Comparison of ENCODE assay signal across 14 mouse cellular contexts in the genomic region with DNA sequence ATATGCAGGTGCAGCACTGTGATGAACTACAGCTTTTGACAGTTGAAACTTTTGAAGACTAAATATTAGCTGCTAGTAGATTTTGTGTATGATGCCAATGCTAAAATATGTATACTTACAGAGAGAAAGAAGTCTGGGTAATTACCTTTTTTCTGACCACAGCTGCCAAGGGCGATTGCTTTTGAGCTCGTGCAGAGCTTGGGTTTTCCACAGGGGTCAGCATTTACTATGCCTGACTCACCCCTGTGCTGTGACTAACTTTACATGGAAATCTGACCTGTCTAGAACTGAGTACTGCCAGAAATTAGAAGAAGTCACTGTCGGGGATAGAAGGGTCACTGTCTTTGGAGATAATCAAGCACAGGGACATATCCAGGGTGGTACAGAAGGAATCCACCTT. TPM values are rescaled to one million over a fixed set of nuclear protein-coding genes. Genes with fewer than 3 reads are reported as not detected.
"Had no signal": no experiment of that assay in that cellular context is flagged by ENCODE, and none has a peak within 500 bp of the region (broad histone marks: within the 10 kb centered on the region; RNA-seq: fewer than 3 reads in every experiment).

No protein-coding gene starts in this region.

- H3K9me3 ChIP-seq: liver, embryonic 13.5 days; midbrain, embryonic 12.5 days; midbrain, embryonic 15.5 days; neural tube, embryonic 13.5 days had no signal

- H3K9ac ChIP-seq: liver, embryonic 13.5 days; midbrain, embryonic 12.5 days; midbrain, embryonic 15.5 days; neural tube, embryonic 13.5 days had no signal

- H3K27ac ChIP-seq: kidney, postnatal 0 days; layer of hippocampus, adult 2 months; liver, embryonic 13.5 days; macrophage; midbrain, embryonic 12.5 days; midbrain, embryonic 15.5 days; neural tube, embryonic 13.5 days had no signal

- DNase-seq: kidney, postnatal 25 days; layer of hippocampus, adult 9-11 months; liver, embryonic 13.5 days; lung, adult 2 months; lung, postnatal 14 days; thymus, adult 18-20 months; thymus, postnatal 36 days had no signal

- H3K36me3 ChIP-seq: liver, embryonic 13.5 days; midbrain, embryonic 12.5 days; midbrain, embryonic 15.5 days; neural tube, embryonic 13.5 days had no signal

- H3K4me3 ChIP-seq: layer of hippocampus, adult 2 months; liver, embryonic 13.5 days; midbrain, embryonic 12.5 days; midbrain, embryonic 15.5 days; neural tube, embryonic 13.5 days had no signal

- H3K4me2 ChIP-seq: liver, embryonic 13.5 days; midbrain, embryonic 12.5 days; midbrain, embryonic 15.5 days; neural tube, embryonic 13.5 days had no signal

- ATAC-seq: midbrain, embryonic 15.5 days had no signal

- H3K4me1 ChIP-seq: liver, embryonic 13.5 days; midbrain, embryonic 15.5 days had no signal

- H3K27me3 ChIP-seq: liver, embryonic 13.5 days; midbrain, embryonic 12.5 days; midbrain, embryonic 15.5 days; neural tube, embryonic 13.5 days had no signal

RNA-seq across cellular contexts. Expression of gene Lrrc17, which starts 51.1 kb away (rescaled TPM):
- total RNA-seq: megakaryocyte, adult 5-6 weeks had no signal
- polyA plus RNA-seq: macrophage had no signal
